Mouse (Mus musculus) intestine, embryonic 16.5 days (tissue): ENCODE results near the gene Lce1e. TPM values are rescaled to one million over a fixed set of nuclear protein-coding genes. Genes with fewer than 3 reads are reported as not detected.
"Not testable (repeated sequence)": the region's sequence is repeated elsewhere in the genome, so short reads cannot be mapped to it uniquely, and the experiment has no call there.

Experiments used
- ATAC-seq: fragments of 200-750 bp; cut with Nextera tagmentation; 2 replicates; pipeline ENCODE4 v1.8.0; 2017; ENCODE audit warnings: moderate TSS enrichment, moderate library complexity
- H3K27ac ChIP-seq: fragments of 300-500 bp; sonication (generic); 2 replicates; pipeline ENCODE4 v1.5.1; 2014; ENCODE audit warnings: mild to moderate bottlenecking, low read length
- H3K27me3 ChIP-seq: fragments of 300-500 bp; sonication (generic); replicated peaks from 2 replicates; pipeline ENCODE4 v1.6.1; 2014; ENCODE audit warnings: low read length, control low read depth, mixed read lengths; ENCODE audit not compliant: control insufficient read depth, insufficient read depth
- H3K36me3 ChIP-seq: fragments of 300-500 bp; sonication (generic); 2 replicates; pipeline ENCODE4 v1.6.1; 2014; ENCODE audit warnings: low read length, control low read depth; ENCODE audit not compliant: control insufficient read depth, insufficient read depth
- H3K4me1 ChIP-seq: fragments of 300-500 bp; sonication (generic); 2 replicates; pipeline ENCODE4 v1.6.1; 2014; ENCODE audit warnings: low read length, control low read depth, mixed read lengths; ENCODE audit not compliant: control insufficient read depth, insufficient read depth
- H3K4me2 ChIP-seq: fragments of 300-500 bp; sonication (generic); 2 replicates; pipeline ENCODE4 v1.6.1; 2014; ENCODE audit warnings: low read depth, low read length, control low read depth
- H3K4me3 ChIP-seq: fragments of 300-500 bp; sonication (generic); 2 replicates; pipeline ENCODE4 v1.5.1; 2014; ENCODE audit warnings: mild to moderate bottlenecking, low read length
- H3K9ac ChIP-seq: fragments of 300-500 bp; sonication (generic); 2 replicates; pipeline ENCODE4 v1.6.1; 2014; ENCODE audit warnings: low read depth, low read length
- H3K9me3 ChIP-seq: fragments of 300-500 bp; sonication (generic); 2 replicates; pipeline ENCODE4 v1.6.1; 2016; ENCODE audit warnings: low read length, control low read depth; ENCODE audit not compliant: control insufficient read depth
- WGBS: fragments of 180-500 bp; shearing (Covaris S2); extraction: QIAGEN DNeasy Blood & Tissue Kit; methylation state at CpG from one replicate; pipeline ENCODE4 v1.1.7; 2014; 5-methylcytosine and 5-hydroxymethylcytosine counted together
- polyA plus RNA-seq: library from polyadenylated mRNA; unstranded; fragments of >200 nt; fragmentation: Nextera tagmentation; extraction: Ambion mirVana; gene quantifications from 2 replicates; pipeline ENCODE4 v1.2.1, GENCODE M21; 2015

Gene Lce1e
- polyA plus RNA-seq = not detected in 2 replicates

- H3K9me3 ChIP-seq = no peaks in the 10 kb centered on the region
Observed at GRCm38 (mm10) chr3:92708974-92709373, at the start of gene Lce1e. Gene Lce1e, minus strand, starts transcription at chr3:92709074.

GRCm38 (mm10) chr3:92753197-92753596, 44.3 kb upstream of the Lce1e start:
- no peaks in the 10 kb centered on the region for H3K27me3 ChIP-seq
- no peak overlapping the region for H3K27ac ChIP-seq
- no peaks in the 10 kb centered on the region for H3K36me3 ChIP-seq
- H3K4me2 ChIP-seq = no peak overlapping the region
- 46% methylated on average over 3 of the region's 3 CpGs for WGBS
- H3K4me1 ChIP-seq = no peaks in the 10 kb centered on the region
- H3K9ac ChIP-seq = no peak overlapping the region
- H3K4me3 ChIP-seq = no peak overlapping the region
- no peaks in the 10 kb centered on the region for H3K9me3 ChIP-seq
- ATAC-seq = no peak

More at GRCm38 (mm10) chr3:92708974-92709373, at the start of gene Lce1e:
- Histone ChIP-seq H3K27me3 (no peaks in the 10 kb centered on the region), H3K4me2 (no peak within 1 kb of the TSS), H3K4me3 (no peak within 1 kb of the TSS), H3K9ac (no peak within 1 kb of the TSS), H3K36me3 (no peaks in the 10 kb centered on the region), H3K4me1 (no peaks in the 10 kb centered on the region), H3K27ac (no peak within 1 kb of the TSS)
- 87% methylated on average over 2 of the region's 2 CpGs for WGBS
- no peak for ATAC-seq

DNA sequence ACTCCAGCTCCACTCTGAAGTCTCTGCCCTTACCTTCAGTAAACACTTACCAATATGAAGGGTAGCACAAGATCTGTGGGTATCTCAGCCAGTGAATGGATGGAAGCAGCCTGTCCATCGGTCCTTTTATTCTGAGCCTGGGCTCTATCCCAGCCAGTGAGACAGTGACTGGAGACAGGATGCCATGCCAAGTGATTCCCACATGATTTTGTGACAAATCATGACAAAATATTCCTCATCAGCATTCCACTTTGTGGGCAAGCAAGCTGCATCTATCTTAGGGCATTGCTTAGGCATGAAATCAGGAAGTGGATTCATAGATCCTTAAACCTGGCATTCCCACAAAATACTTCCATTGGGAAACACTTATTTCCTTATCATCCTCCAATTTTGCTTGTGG, 43.4 kb upstream of the Lce1e start, which contains the start of gene Lce1g:
Gene Lce1g, minus strand, starts transcription at position 101 of the 400 bp plus-strand sequence.
- WGBS = 85% methylated on average over 1 of the region's 1 CpGs
- ATAC-seq = no peak
- no peak within 1 kb of the TSS for H3K9ac ChIP-seq

GRCm38 (mm10) chr3:92738996-92739395, 30.1 kb upstream of the Lce1e start, which contains the start of gene Gm38119:
Gene Gm38119, minus strand, starts transcription at chr3:92739096.
- 90% methylated on average over 1 of the region's 1 CpGs for WGBS

More for the DNA sequence above, 43.4 kb upstream of the Lce1e start, which contains the start of gene Lce1g:
- H3K9me3 ChIP-seq = no peaks in the 10 kb centered on the region
- no peaks in the 10 kb centered on the region for H3K4me1 ChIP-seq
- no peaks in the 10 kb centered on the region for H3K27me3 ChIP-seq
- no peaks in the 10 kb centered on the region for H3K36me3 ChIP-seq
- no peak within 1 kb of the TSS for H3K4me2 ChIP-seq
- no peak within 1 kb of the TSS for H3K27ac ChIP-seq
- H3K4me3 ChIP-seq = no peak within 1 kb of the TSS

GRCm38 (mm10) chr3:92722631-92723030, 13.8 kb upstream of the Lce1e start:
- ATAC-seq = no peak
- Histone ChIP-seq H3K27me3 (no peaks in the 10 kb centered on the region), H3K27ac (no peak overlapping the region), H3K9ac (no peak overlapping the region), H3K4me3 (no peak overlapping the region), H3K9me3 (no peaks in the 10 kb centered on the region), H3K4me2 (no peak overlapping the region), H3K4me1 (no peaks in the 10 kb centered on the region), H3K36me3 (no peaks in the 10 kb centered on the region)
- WGBS = 81% methylated on average over 5 of the region's 5 CpGs

More at GRCm38 (mm10) chr3:92738996-92739395, 30.1 kb upstream of the Lce1e start, which contains the start of gene Gm38119:
- no peaks in the 10 kb centered on the region for H3K9me3 ChIP-seq
- no peak within 1 kb of the TSS for H3K4me3 ChIP-seq
- no peak within 1 kb of the TSS for H3K27ac ChIP-seq
- no peaks in the 10 kb centered on the region for H3K27me3 ChIP-seq
- H3K4me1 ChIP-seq = no peaks in the 10 kb centered on the region
- no peak within 1 kb of the TSS for H3K4me2 ChIP-seq
- H3K36me3 ChIP-seq = no peaks in the 10 kb centered on the region
- ATAC-seq = no peak
- H3K9ac ChIP-seq = no peak within 1 kb of the TSS

DNA sequence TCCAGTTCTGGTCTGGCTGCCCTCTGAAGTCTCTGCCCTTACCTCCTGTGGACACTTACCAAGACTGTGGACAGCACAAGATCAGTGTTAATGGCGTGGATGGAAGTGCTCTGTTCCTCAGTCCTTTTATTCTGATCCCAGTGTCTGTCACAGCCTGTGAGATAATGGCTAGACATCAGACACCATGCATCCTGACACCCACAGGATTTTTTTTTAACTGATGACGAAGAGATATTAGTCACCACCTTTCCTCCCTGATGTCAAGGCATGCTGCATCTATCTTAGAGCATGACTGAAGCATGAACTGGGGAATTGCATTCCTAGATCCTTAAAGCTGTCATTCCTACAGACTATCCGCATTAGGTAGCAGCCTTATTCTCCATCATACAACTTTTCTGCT, 11.4 kb upstream of the Lce1e start, which contains the start of gene Lce1f:
Gene Lce1f, minus strand, starts transcription at position 101 of the 400 bp plus-strand sequence.
- no peaks in the 10 kb centered on the region for H3K36me3 ChIP-seq
- H3K4me2 ChIP-seq = no peak within 1 kb of the TSS
- H3K4me1 ChIP-seq = no peaks in the 10 kb centered on the region
- no peak within 1 kb of the TSS for H3K4me3 ChIP-seq
- H3K9ac ChIP-seq = no peak within 1 kb of the TSS
- H3K27ac ChIP-seq = no peak within 1 kb of the TSS
- 75% methylated on average over 3 of the region's 3 CpGs for WGBS
- H3K9me3 ChIP-seq = no peaks in the 10 kb centered on the region
- H3K27me3 ChIP-seq = no peaks in the 10 kb centered on the region
- ATAC-seq = no peak

GRCm38 (mm10) chr3:92715122-92715521, 6.2 kb upstream of the Lce1e start:
- Histone ChIP-seq H3K9me3 (no peaks in the 10 kb centered on the region), H3K9ac (no peak overlapping the region), H3K36me3 (no peaks in the 10 kb centered on the region), H3K4me1 (no peaks in the 10 kb centered on the region), H3K4me3 (no peak overlapping the region), H3K27ac (no peak overlapping the region), H3K4me2 (no peak overlapping the region), H3K27me3 (no peaks in the 10 kb centered on the region)
- ATAC-seq = no peak

DNA sequence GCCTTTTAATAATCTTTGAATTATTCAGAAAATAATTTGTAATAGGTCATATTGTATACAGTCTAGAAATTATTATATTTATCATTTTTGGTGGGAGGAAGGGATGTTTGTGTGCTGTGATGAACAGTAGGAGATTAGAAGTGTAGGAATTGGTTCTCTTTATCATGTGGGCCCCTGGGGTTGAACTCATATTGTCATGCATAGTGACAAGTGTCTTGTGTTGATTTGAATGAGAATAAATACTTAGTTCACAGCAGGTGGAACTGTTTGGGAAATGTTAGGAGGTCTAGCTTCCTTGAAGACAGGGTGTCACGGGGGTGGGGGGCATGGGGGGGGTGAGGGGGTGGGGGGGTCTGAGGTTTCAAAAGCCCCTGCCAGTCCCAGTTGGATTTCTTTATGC, 14.3 kb downstream of the Lce1e start:
- H3K9me3 ChIP-seq = no peaks in the 10 kb centered on the region
- H3K4me3 ChIP-seq = no peak overlapping the region
- ATAC-seq = no peak
- no peak overlapping the region for H3K9ac ChIP-seq
- no peaks in the 10 kb centered on the region for H3K27me3 ChIP-seq
- no peak overlapping the region for H3K4me2 ChIP-seq
- WGBS = 31% methylated on average over 1 of the region's 1 CpGs
- no peak overlapping the region for H3K27ac ChIP-seq
- H3K4me1 ChIP-seq = no peaks in the 10 kb centered on the region
- no peaks in the 10 kb centered on the region for H3K36me3 ChIP-seq

GRCm38 (mm10) chr3:92691688-92692087, 17.2 kb downstream of the Lce1e start:
- H3K4me3 ChIP-seq = no peak overlapping the region
- no peaks in the 10 kb centered on the region for H3K27me3 ChIP-seq
- H3K4me2 ChIP-seq = no peak overlapping the region
- H3K4me1 ChIP-seq = no peaks in the 10 kb centered on the region
- H3K27ac ChIP-seq = no peak overlapping the region
- no peaks in the 10 kb centered on the region for H3K36me3 ChIP-seq
- H3K9ac ChIP-seq = no peak overlapping the region
- no peaks in the 10 kb centered on the region for H3K9me3 ChIP-seq
- no peak for ATAC-seq

GRCm38 (mm10) chr3:92689154-92689553, 19.7 kb downstream of the Lce1e start:
- H3K4me1 ChIP-seq, ATAC-seq, H3K4me3 ChIP-seq, H3K27ac ChIP-seq, H3K9me3 ChIP-seq, H3K9ac ChIP-seq, H3K36me3 ChIP-seq, H3K27me3 ChIP-seq, H3K4me2 ChIP-seq: not testable (repeated sequence)
- WGBS = 78% methylated on average over 16 of the region's 16 CpGs
